Mouse (Mus musculus) embryonic fibroblast, embryonic 13.5 days (primary cell): ENCODE measurements around the gene Cxcr1. TPM values are rescaled to one million over a fixed set of nuclear protein-coding genes. Genes with fewer than 3 reads are reported as not detected.
A peak's percentile ranks its signal among the peaks of the same experiment; 100 is the strongest.

Experiments
- H3K27ac ChIP-seq: 2 replicates; pipeline ENCODE4 v1.5.1; 2012; ENCODE audit warnings: low read length, control low read depth, inconsistent platforms; ENCODE audit not compliant: insufficient read depth
- H3K4me1 ChIP-seq: 2 replicates; pipeline ENCODE4 v1.6.1; 2011; ENCODE audit warnings: low read length; ENCODE audit not compliant: control insufficient read depth, insufficient read depth
- H3K4me3 ChIP-seq: 2 replicates; pipeline ENCODE4 v1.5.1; 2011; ENCODE audit warnings: mild to moderate bottlenecking, control low read depth, low read length; ENCODE audit not compliant: insufficient read depth
- CTCF ChIP-seq: IDR thresholded peaks from 2 replicates; pipeline ENCODE4 v1.5.1; 2011; ENCODE audit warnings: mild to moderate bottlenecking, control low read depth, low read length, moderate library complexity, borderline replicate concordance; ENCODE audit not compliant: insufficient read depth
- POLR2A ChIP-seq: IDR thresholded peaks from 2 replicates; pipeline ENCODE4 v1.6.1; 2011; ENCODE audit warnings: low read depth, mild to moderate bottlenecking, control low read depth, low read length, moderate library complexity
- polyA plus RNA-seq: library from polyadenylated mRNA; stranded (reverse); fragments of >200 nt; gene quantifications from 2 replicates; pipeline ENCODE4 v1.2.4, GENCODE M21; 2011; ENCODE audit warnings: low read depth; ENCODE audit not compliant: missing spikeins, insufficient read length

The Cxcr1 gene
- not detected in 2 replicates for polyA plus RNA-seq

DNA sequence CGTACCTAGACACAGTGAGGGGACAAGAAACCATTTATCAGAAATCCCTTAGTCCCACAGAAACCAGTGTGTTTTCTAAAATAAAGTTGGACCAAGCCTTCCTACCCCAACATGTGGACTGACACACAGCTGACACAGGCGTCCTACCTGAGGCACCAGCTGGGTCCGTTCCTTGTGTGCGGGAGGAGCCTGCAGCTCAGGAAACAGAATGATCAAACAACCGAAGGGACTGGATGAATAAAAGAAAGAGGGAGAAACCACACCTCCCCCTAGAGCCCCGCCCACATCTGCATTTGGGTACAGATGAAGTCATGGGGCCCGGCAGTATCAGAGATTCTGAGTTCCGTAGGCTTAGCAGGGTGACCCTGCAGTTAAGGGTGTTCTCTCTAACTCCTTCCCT is at the start of gene Cxcr1:
Gene Cxcr1 (minus strand): TSS at position 187 of the 400 bp plus-strand sequence.
- Histone ChIP-seq H3K27ac (no peak within 1 kb of the TSS), H3K4me1 (no peaks in the 10 kb centered on the region), H3K4me3 (no peak within 1 kb of the TSS)
- TF ChIP-seq CTCF (no peak), POLR2A (no peak)

DNA sequence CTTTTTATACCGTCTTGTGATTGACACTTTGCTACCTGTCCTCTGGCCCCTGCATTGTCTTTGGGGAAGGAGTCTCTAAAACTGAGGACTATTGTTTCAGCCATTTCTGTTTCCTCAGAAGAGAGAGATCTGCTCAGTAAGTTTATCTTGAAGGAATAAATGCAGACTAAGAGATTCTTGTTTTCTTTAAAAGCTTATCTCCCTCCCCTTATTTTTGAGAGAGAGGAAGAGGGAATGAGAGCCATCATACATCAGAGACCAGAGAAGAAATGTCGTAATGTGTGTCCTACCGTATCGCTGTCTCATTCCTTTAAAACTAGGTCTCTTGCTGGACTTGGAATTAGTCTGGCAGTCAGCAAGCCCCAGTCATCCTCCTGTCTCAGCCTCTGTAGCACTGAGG is 46.4 kb upstream of the Cxcr1 start:
- TF ChIP-seq POLR2A = no peak
- no peak for TF ChIP-seq CTCF
- H3K4me3 ChIP-seq = no peak overlapping the region
- peaks cover 13% of the 10 kb centered on the region for H3K4me1 ChIP-seq
- H3K27ac ChIP-seq = peak overlapping the region; percentile 11; the same call in 1 of the 2 replicates

DNA sequence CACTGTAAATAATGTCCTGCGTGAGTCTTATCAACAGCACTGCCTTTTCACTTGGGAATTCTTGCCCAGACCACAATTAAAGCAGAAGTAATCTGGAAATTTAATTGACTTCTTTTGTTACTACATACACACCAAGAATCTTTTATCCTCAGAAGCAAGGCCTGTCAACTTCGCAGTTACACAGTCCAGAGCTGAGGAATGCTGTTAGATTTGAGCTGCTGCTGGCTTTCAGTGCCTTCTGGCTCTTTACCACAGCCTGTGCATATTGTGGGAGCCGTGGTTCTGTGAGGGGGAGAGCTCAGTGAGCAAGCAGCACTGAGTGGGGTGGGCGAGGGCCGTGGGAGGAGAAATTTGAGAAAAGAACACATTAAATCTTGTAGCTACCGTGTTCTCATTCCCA is 45.9 kb upstream of the Cxcr1 start:
- Histone ChIP-seq H3K4me3 (no peak overlapping the region), H3K4me1 (peaks cover 12% of the 10 kb centered on the region), H3K27ac (peak overlapping the region; percentile 11; the same call in 1 of the 2 replicates)
- TF ChIP-seq POLR2A = no peak
- no peak for TF ChIP-seq CTCF

DNA sequence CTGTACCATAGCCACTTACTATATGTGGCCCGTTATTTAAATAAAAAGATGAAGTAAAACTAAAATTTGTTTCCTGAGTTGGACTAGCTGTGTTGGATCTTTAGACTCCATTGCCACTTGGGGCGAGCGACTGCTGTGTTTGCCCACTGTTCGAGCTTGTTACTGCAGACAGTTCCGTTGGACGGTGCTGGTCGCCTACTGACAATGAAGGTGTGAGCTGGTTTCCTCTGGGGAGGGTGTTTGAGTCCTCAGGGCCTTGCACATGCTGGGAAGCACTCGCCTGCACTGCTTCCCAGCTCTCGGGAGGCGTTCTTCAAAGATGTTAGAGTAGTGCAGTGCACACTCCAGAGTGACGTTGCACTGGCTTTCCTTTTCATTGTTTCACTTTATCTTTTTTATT is 45.2 kb upstream of the Cxcr1 start:
- Histone ChIP-seq H3K27ac (0 out of 2 replicates have a peak overlapping the region, but pooled peaks have one; percentile 2), H3K4me1 (peaks cover 11% of the 10 kb centered on the region; the same call in 1 of the 2 replicates), H3K4me3 (peak overlapping the region; percentile 15; the same call in 1 of the 2 replicates)
- TF ChIP-seq CTCF (no peak), POLR2A (no peak)

DNA sequence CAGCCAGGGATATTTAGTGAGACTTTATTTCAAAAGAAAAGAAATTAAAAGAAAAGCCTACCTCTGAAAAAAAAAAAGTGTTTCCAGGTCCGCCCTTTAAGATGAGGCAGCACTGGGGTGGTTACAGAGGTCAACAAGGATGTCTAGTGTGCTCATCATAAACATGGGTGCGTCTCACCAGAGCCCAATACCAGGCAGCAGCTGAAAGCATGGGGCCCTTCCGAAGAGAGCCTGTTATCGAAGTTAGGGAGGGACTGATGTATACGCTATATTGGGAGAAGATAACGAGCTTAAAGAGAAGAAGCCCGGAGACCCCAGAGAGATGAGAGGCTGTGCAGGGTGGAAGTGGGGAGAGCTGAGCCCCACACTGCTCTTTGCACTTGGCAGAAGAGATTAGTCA is 44.7 kb upstream of the Cxcr1 start:
- TF ChIP-seq CTCF (no peak), POLR2A (no peak)
- peak overlapping the region; percentile 15 for H3K4me3 ChIP-seq
- H3K27ac ChIP-seq = 0 out of 2 replicates have a peak overlapping the region, but pooled peaks have one; percentile 2
- H3K4me1 ChIP-seq = peaks cover 11% of the 10 kb centered on the region; the same call in 1 of the 2 replicates

DNA sequence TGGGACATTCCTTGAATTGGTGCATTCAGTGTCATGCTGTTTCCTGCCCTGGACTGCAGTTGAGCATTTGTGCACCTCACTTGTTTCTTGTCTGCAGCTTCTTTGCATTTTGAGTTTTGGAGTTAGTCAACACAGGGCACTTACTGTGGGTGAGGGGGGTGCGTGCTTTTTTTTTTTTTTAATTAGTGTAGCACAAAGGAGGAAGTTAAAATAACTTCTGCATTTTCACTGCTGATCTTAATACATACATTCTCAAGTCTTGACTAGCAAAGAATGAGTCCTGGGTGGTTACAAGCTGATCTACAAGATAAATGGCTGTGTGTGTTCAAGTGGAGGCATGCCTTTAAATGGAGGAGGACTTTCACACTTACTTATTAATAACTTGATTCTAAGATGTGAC is 43.7 kb upstream of the Cxcr1 start:
- peaks cover 11% of the 10 kb centered on the region; the same call in 1 of the 2 replicates for H3K4me1 ChIP-seq
- H3K27ac ChIP-seq = peak overlapping the region; percentile 77; the same call in 1 of the 2 replicates
- H3K4me3 ChIP-seq = peak overlapping the region; percentile 98
- TF ChIP-seq POLR2A = no peak
- TF ChIP-seq CTCF = no peak

DNA sequence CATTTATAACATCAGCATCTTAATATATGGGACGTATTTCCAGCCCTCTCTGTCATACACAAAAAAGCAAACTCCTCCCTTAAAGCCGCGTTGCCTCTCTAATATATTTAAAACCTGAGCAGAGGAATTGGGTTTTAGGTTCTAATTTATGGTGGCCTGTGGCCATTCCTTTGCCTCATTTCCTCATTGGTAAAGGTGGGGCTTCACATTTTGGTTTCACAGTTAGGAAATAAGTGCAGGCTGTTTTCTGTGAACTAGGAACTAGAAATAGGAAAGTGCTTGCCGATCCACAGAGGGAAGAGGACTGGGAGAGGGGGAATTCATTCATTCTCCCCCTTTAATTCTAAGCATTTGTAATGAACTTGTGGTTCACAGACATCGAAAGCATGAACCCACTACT is 43.2 kb upstream of the Cxcr1 start:
- TF ChIP-seq POLR2A = no peak
- no peak for TF ChIP-seq CTCF
- peak overlapping the region; percentile 77; the same call in 1 of the 2 replicates for H3K27ac ChIP-seq

DNA sequence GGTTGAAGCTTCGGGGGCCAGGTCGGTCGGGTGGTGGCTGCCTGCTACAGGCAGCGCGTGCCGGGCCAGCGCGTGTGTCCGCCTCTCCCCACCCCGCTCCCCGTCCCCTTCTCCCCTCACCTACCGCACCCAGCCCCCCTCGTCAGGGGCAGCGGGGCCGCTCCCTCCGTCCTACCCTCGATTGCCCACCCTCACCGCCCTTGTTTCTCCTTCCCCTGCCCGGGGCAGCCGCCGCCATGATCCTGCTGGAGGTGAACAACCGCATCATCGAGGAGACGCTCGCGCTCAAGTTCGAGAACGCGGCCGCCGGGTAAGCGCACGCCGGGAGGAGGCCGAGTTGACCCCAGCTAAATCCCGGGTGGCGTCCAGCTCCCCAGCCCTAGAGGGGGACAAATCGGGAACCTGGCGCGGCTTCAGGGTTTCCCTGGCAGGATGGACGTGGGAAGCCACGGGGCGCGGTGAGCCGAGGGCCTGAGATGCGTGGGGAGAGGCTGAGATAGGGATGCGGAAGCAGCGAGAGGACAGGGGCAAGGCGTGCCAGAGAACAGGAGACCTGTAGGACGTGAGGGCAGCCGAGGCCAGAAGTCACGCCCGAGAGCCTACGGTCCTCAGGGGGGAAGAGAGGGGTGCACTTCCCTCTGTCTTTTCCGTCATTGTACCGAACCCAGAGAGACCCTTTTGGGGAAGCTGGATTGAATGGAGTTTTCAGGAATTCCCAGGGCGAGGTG is 42.3 kb upstream of the Cxcr1 start:
- peaks cover 11% of the 10 kb centered on the region; the same call in 1 of the 2 replicates for H3K4me1 ChIP-seq
- H3K27ac ChIP-seq = peak overlapping the region; percentile 77
- peak overlapping the region; percentile 98 for H3K4me3 ChIP-seq
- TF ChIP-seq CTCF = no peak
- no peak; the same call in 1 of the 2 replicates for TF ChIP-seq POLR2A

More for the DNA sequence above, 43.2 kb upstream of the Cxcr1 start:
- H3K4me1 ChIP-seq = peaks cover 11% of the 10 kb centered on the region; the same call in 1 of the 2 replicates
- H3K4me3 ChIP-seq = peak overlapping the region; percentile 98

DNA sequence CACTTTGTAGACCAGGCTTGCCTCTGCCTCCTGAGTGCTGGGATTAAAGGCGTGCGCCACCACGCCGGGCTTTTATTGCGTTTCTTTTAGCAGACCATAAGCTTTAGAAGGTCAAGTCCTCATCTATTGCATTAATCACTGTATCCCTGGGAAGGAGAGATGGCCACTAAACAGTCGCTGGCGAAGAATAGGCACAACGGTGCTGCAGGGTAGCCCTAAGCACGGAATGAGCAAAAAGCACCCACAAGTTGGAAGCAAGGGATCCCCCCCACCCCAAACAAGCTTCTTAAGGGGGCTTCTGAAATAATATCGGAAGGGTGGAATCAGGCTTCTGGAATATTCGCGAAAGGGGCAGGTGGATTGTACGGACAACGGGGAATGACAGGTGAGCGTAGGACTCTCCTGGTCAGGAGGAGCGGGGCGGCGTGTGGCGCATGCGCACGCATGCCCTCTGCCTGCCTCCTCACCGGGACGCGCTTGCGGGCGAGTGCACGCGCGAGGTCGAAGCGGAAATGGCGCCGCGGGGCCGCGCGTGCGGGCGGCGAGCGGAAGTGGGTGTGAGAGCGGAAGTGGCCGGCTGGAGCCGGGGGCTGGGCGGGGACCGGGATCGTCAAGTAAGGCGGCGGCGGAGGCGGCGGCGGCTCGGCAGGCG is 41.6 kb upstream of the Cxcr1 start, which contains the start of gene Arpc2:
Gene Arpc2 (plus strand): TSS at position 147 of the 652 bp plus-strand sequence.
- Histone ChIP-seq H3K4me1 (peaks cover 9% of the 10 kb centered on the region; the same call in 1 of the 2 replicates), H3K27ac (peak within 1 kb of the TSS; percentile 77), H3K4me3 (peak within 1 kb of the TSS; percentile 98)
- no peak for TF ChIP-seq CTCF
- peak; percentile 95 for TF ChIP-seq POLR2A
